Mouse (Mus musculus): ENCODE measurements at regions not wholly inside any gene's neighbourhood (a gene's known extent, or its start where the extent isn't known, plus 50 kb on each side); places are given as distances from the start of the nearest gene placed in this dataset.

DNA sequence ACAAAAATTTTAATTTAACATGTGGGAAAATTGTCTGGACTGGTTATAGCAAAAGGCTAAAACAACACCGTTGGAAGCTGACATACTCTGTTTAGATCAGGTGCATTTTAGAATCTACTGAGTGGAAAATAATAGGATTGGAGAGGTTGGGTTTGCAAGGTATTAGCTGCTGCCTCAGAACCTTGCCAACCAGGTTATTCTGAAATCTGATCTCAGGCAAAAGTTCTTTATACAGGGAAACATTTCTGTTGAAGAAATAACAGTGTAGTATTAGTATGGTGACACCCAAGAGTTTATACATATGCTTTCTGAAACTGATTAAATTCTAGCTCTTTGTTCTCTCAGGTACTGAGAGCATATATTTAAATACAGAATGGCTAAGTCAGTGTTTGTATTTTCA is 113.0 kb upstream of the Gm12728 start:
- TF ChIP-seq CTCF (conservative IDR thresholded peaks at IDR 0.05; ENCODE audit: low read length) (no peak), NANOG (IDR thresholded peaks at IDR 0.05; ENCODE audit: borderline replicate concordance, low read length) (no peak), POU5F1 (IDR thresholded peaks at IDR 0.05; ENCODE audit: borderline replicate concordance, low read length) (no peak)
